Mouse (Mus musculus) embryo, embryonic 11.5 days (tissue): ENCODE data around the gene Pde8a.

Experiments
- DNase-seq: peaks from one replicate; pipeline ENCODE4 v3.0.0-alpha.2; 2012; ENCODE audit warnings: low read depth, low spot score

The Pde8a gene

GRCm38 (mm10) chr7:81336432-81336786 lies 123.0 kb downstream of the Pde8a start:
- DNase-seq, result peak; percentile 50

GRCm38 (mm10) chr7:81337785-81338521 lies 124.6 kb downstream of the Pde8a start:
- DNase-seq, result no peak

- DNase-seq, result no peak
Observed at GRCm38 (mm10) chr7:81338522-81338873, 125.1 kb downstream of the Pde8a start.

GRCm38 (mm10) chr7:81339783-81340182 lies 126.4 kb downstream of the Pde8a start:
- peak; percentile 49 for DNase-seq

GRCm38 (mm10) chr7:81341563-81341962 lies 128.2 kb downstream of the Pde8a start:
- DNase-seq, result no peak

GRCm38 (mm10) chr7:81342356-81343094 lies 129.1 kb downstream of the Pde8a start:
- no peak for DNase-seq

DNA sequence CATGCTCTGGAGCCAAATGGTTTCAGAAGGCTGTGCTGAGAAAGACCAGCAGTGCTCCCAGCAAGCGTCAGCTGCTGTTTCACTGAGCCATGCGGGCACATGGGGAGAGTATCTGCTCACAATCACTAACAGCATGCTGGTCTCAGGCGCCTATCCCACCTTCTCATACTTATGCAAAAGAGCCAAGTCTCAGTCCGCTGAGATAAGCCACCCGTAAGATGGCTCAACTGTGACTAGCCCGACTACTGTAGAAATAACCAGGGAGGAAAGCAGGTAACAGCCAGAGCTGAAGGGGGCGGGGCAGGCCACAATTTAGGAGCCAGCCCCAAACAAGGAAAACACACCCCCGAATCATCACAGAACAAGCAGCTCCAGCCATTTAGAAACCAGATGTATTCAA lies 129.9 kb downstream of the Pde8a start:
- DNase-seq, result no peak

DNA sequence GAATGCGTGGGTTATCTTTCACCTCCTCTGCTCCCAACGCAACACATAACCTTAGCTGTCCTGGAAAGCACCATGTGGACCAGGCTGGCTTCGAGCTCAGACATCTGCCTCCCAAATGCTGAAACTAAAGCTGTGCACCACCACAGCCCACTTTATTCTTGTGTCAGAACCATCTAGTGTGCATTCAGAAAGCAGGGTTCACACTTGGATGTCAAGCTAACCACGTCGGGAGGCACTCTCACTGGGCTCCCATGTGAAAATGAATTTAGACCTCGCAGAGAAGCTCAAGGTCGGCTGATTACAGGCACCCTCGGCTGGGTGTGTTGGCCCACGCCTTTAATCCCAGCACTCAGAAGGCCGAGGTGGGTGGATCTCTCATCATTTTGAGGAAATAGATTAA lies 130.4 kb downstream of the Pde8a start:
- no peak for DNase-seq

DNA sequence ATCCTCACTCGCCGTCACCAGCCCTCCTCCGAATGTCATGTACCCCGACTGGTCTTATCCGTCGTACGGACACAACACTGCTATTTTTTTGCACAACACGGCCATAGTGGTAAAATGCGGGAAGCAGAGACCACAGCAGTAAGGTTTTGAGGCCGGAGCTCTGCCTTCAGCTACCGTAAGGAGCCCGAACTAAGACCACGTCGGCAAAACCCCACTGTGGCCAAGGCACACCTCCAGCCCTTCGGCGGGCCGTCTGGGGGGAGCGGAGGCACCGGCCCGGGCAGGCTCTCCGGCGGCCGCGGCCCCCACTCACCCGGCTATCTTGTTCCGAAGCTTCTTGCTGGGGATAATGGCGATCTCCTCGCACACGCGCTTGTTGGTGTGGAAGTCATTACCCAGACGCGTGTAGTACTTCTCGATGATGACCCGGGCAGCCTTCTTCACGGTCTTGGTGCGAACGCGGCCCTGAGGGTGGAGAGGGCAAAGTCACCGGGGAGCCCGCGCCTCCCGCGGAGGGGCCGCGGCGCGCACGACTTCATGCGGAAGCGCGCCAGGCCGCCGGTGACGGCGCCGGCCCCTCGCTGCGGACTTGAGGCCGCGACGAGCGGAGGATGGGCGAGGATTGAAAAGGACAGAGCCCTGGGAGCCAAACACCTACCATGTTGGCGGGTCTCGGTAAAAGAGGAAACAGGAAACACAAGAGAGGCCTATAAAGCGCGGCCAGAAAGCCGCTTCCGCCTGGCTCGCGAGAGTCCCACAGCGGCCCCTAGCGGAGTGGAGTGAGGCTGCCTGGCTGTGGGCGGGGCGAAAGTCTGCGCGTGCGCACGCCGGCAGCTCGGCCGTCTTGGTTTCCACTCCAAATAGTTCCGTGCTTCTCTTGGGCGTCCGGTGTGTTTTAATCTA lies 131.4 kb downstream of the Pde8a start, which contains the start of gene Rps17:
Gene Rps17, minus strand, starts transcription at position 711 of the 903 bp plus-strand sequence.
- DNase-seq, result peak; percentile 92

GRCm38 (mm10) chr7:81345447-81346170 lies 132.2 kb downstream of the Pde8a start:
- no peak for DNase-seq

- no peak for DNase-seq
Observed at GRCm38 (mm10) chr7:81348206-81348605, 134.8 kb downstream of the Pde8a start.

GRCm38 (mm10) chr7:81351826-81352225 lies 138.4 kb downstream of the Pde8a start:
- no peak for DNase-seq

DNA sequence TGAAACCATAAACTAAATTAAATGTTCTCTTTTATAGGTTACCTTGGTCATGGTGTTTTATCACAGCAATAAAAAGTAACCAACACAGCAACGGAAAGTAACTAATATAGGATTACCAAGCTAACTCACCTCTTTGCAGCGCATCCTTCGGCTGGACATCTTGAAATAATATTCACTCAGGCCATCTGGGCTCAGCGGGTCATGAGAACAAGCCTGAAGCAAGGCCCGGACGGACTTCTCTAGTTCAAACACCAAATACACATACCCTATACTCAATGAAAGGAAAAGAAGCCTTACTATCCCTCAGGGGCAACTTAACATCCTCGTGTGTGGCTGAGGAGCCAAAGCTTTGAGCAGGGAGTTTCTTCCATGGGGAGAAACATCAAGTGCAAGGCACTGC lies 142.3 kb downstream of the Pde8a start:
- DNase-seq, result no peak

DNA sequence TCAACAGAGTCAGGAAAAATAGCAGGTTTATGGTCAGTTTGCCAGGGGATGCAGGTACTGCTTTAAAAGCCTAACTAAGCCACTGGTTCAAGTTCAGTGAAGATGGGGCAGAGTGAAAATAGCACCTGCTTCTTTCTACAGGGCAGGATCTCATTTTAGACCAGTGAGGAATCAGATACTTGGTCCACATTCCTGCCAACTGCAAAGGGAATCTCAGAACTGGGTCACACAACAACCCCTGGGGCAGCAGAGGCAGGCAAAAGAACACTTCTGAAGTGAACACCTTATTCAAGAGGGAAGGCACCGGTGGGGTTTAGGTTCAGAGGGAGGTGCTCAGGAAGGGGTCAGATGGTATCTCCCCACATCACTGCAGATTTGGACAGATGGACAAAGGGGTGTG lies 143.0 kb downstream of the Pde8a start:
- DNase-seq, result no peak

DNA sequence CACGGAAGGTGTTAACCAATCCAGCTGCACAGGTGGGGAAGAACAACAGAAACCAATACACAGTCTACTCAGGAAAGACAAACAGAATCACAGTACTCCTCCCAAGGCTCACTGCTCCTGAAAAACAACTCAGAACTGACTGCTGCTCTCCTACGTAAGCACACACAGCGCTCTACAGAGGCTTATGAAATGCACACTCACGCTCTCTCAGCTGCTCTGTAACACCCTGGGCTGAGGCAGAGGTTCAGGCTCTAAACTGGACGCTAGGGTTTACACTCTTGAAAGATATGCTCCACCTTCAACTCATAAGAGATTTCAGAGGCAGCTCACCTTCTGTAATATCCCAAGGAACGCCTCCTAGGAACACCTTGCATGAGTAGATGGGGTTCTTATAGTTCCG lies 143.6 kb downstream of the Pde8a start:
- DNase-seq, result no peak

- DNase-seq, result no peak
Observed at GRCm38 (mm10) chr7:81367946-81368345, 154.6 kb downstream of the Pde8a start.

- no peak for DNase-seq
Observed at GRCm38 (mm10) chr7:81369724-81370123, 156.3 kb downstream of the Pde8a start.

- no peak for DNase-seq
Observed at GRCm38 (mm10) chr7:81371811-81372210, 158.4 kb downstream of the Pde8a start.

GRCm38 (mm10) chr7:81372337-81372920 lies 159.0 kb downstream of the Pde8a start:
- peak; percentile 22 for DNase-seq

GRCm38 (mm10) chr7:81379363-81379762 lies 166.0 kb downstream of the Pde8a start:
- DNase-seq, result no peak
